Mouse (Mus musculus) urinary bladder, postnatal 36 days (tissue): Measurements from ENCODE around the gene Upk3bl.
"Not testable (repeated sequence)": the region's sequence is repeated elsewhere in the genome, so short reads cannot be mapped to it uniquely, and the experiment has no call there.

Experiments
- DNase-seq, 2 experiments: peaks; one replicate each; pipeline ENCODE4 v3.0.0; 2022; ENCODE audit warnings: low spot score in 2 of 2, mixed read lengths in 1 of 2

Upk3bl gene

GRCm38 (mm10) chr5:136084891-136085651 is 30.8 kb downstream of the Upk3bl start:
- no peak for DNase-seq

GRCm38 (mm10) chr5:136086290-136086689 is 32.0 kb downstream of the Upk3bl start:
- no peak for DNase-seq

GRCm38 (mm10) chr5:136088821-136089575 is 34.7 kb downstream of the Upk3bl start:
- no peak for DNase-seq

DNA sequence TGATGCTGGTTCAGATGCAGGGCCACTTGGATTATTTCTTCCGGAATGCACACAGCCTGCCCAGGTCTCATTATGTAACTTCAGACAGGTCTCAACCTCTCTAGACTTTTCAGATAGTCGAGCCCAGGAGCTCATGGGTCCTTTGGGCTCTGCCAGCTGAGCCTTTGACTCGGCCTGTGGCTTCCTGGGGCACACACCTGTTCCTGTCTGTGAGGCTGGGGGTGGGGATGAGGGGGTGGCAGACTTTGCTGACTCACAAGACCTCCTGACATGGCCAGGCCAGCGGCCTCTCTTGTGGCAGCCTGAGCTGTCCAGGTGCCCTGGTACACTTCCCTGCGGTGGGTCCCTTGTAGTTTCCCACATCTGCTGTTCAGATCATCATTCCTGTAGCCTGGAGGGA is 37.6 kb downstream of the Upk3bl start:
- no peak for DNase-seq

- DNase-seq, result peak; percentile 28 to 33
Measured at GRCm38 (mm10) chr5:136094249-136095010, 40.1 kb downstream of the Upk3bl start.

- DNase-seq, result no peak
Measured at GRCm38 (mm10) chr5:136095089-136095488, 40.8 kb downstream of the Upk3bl start.

GRCm38 (mm10) chr5:136098536-136098935 is 44.2 kb downstream of the Upk3bl start:
- DNase-seq, result no peak

DNA sequence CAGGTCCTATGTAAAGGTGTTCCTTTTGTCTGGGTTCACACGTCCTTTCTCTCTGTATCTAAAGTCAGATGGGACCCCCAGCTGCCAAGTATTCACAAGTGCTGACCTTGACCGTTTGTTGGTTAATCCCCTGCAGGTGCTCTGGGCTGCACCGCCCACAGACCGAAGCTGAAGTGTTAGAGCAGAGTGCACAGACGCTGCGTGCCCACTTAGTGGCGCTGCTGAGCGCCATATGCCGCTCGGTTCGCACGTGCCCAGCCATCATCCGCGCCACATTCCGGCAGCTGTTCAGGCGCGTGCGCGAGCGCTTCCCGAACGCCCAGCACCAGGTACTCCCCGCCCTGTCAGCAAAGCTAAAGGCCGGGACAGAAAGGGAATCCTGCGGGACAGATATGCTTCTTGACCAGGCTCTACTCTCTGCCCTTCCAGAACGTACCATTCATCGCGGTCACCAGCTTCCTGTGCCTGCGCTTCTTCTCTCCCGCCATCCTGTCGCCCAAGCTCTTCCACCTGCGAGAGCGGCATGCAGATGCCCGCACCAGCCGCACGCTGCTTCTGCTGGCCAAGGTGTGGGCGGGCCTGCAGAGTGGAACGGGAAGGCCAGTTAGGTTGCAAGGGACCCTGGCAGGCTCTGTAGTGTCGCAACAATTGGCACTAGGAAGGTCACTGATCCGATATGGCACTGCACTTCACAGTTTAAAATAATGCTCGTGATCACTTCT is 48.0 kb downstream of the Upk3bl start:
- DNase-seq, result peak; percentile 59 to 62

- DNase-seq, result no peak
Measured at GRCm38 (mm10) chr5:136104511-136104910, 50.2 kb downstream of the Upk3bl start.

GRCm38 (mm10) chr5:136108486-136108885 is 54.2 kb downstream of the Upk3bl start:
- no peak for DNase-seq

GRCm38 (mm10) chr5:136109042-136109441 is 54.8 kb downstream of the Upk3bl start:
- no peak for DNase-seq

GRCm38 (mm10) chr5:136113546-136113945 is 59.3 kb downstream of the Upk3bl start:
- DNase-seq, result not testable (repeated sequence)
